Mouse (Mus musculus) kidney, embryonic 15.5 days (tissue): Measurements from ENCODE around the gene Dhrs3. TPM values are rescaled to one million over a fixed set of nuclear protein-coding genes. Genes with fewer than 3 reads are reported as not detected.

Experiments used
- ATAC-seq: fragments of 200-750 bp; cut with Nextera tagmentation; replicated peaks from 2 replicates; pipeline ENCODE4 v1.8.0; 2017; ENCODE audit warnings: moderate TSS enrichment; ENCODE audit not compliant: low FRiP score
- H3K27ac ChIP-seq: fragments of 300-500 bp; sonication (generic); 2 replicates; pipeline ENCODE4 v1.5.1; 2015; ENCODE audit warnings: mild to moderate bottlenecking, inconsistent platforms
- H3K27me3 ChIP-seq: fragments of 300-500 bp; sonication (generic); 2 replicates; pipeline ENCODE4 v1.6.1; 2015; ENCODE audit warnings: inconsistent platforms
- H3K36me3 ChIP-seq: fragments of 300-500 bp; sonication (generic); 2 replicates; pipeline ENCODE4 v1.6.1; 2015; ENCODE audit warnings: inconsistent platforms
- H3K4me1 ChIP-seq: fragments of 300-500 bp; sonication (generic); 2 replicates; pipeline ENCODE4 v1.6.1; 2015; ENCODE audit warnings: inconsistent platforms
- H3K4me2 ChIP-seq: fragments of 300-500 bp; sonication (generic); 2 replicates; pipeline ENCODE4 v1.6.1; 2015; ENCODE audit warnings: moderate library complexity, mild to moderate bottlenecking, inconsistent platforms
- H3K4me3 ChIP-seq: fragments of 300-500 bp; sonication (generic); replicated peaks from 2 replicates; pipeline ENCODE4 v1.5.1; 2015; ENCODE audit warnings: mild to moderate bottlenecking, inconsistent platforms
- H3K9ac ChIP-seq: fragments of 300-500 bp; sonication (generic); 2 replicates; pipeline ENCODE4 v1.6.1; 2015; ENCODE audit warnings: mild to moderate bottlenecking, inconsistent platforms
- H3K9me3 ChIP-seq: fragments of 300-500 bp; sonication (generic); replicated peaks from 2 replicates; pipeline ENCODE4 v1.6.1; 2016; ENCODE audit warnings: inconsistent platforms
- WGBS: fragments of 180-500 bp; shearing (Covaris S2); methylation state at CpG from one replicate; pipeline ENCODE4 v1.1.7; 2015; ENCODE audit warnings: mixed read lengths; 5-methylcytosine and 5-hydroxymethylcytosine counted together
- polyA plus RNA-seq: library from polyadenylated mRNA; unstranded; fragments of >200 nt; fragmentation: Nextera tagmentation; extraction: Ambion mirVana; gene quantifications from 2 replicates; pipeline ENCODE4 v1.2.1, GENCODE M21; 2015

Gene Dhrs3
- polyA plus RNA-seq, 1 experiment from 2014 or later, result 207 TPM

GRCm38 (mm10) chr4:144961232-144961631 is 68.6 kb downstream of the Dhrs3 start:
- H3K36me3 ChIP-seq, result no peaks in the 10 kb centered on the region
- no peak overlapping the region for H3K9ac ChIP-seq
- ATAC-seq, result no peak
- H3K27ac ChIP-seq, result peak overlapping the region; percentile 83
- H3K9me3 ChIP-seq, result no peaks in the 10 kb centered on the region
- peaks cover 11% of the 10 kb centered on the region for H3K4me1 ChIP-seq
- 0 out of 2 replicates have a peak, but pooled peaks cover 2% of the 10 kb centered on the region for H3K27me3 ChIP-seq
- 91% methylated on average over 4 of the region's 4 CpGs for WGBS
- no peak overlapping the region for H3K4me2 ChIP-seq
- no peak overlapping the region for H3K4me3 ChIP-seq

- no peak for ATAC-seq
- Histone ChIP-seq H3K4me1 (peaks cover 11% of the 10 kb centered on the region), H3K4me2 (no peak overlapping the region), H3K9me3 (no peaks in the 10 kb centered on the region), H3K9ac (no peak overlapping the region), H3K36me3 (no peaks in the 10 kb centered on the region), H3K27ac (no peak overlapping the region), H3K4me3 (no peak overlapping the region), H3K27me3 (0 out of 2 replicates have a peak, but pooled peaks cover 2% of the 10 kb centered on the region)
- WGBS, result 88% methylated on average over 3 of the region's 3 CpGs
Measured at GRCm38 (mm10) chr4:144961696-144962095, 69.1 kb downstream of the Dhrs3 start.

- Histone ChIP-seq H3K4me3 (no peak overlapping the region), H3K27me3 (no peaks in the 10 kb centered on the region), H3K27ac (no peak overlapping the region), H3K4me1 (peaks cover 22% of the 10 kb centered on the region), H3K36me3 (peaks cover 7% of the 10 kb centered on the region), H3K9me3 (no peaks in the 10 kb centered on the region), H3K9ac (no peak overlapping the region), H3K4me2 (no peak overlapping the region)
- ATAC-seq, result no peak
- 86% methylated on average over 2 of the region's 2 CpGs for WGBS
Measured at GRCm38 (mm10) chr4:144965255-144965654, 72.6 kb downstream of the Dhrs3 start.

- Histone ChIP-seq H3K4me3 (no peak overlapping the region), H3K36me3 (peaks cover 13% of the 10 kb centered on the region), H3K9me3 (no peaks in the 10 kb centered on the region), H3K27me3 (no peaks in the 10 kb centered on the region), H3K27ac (peak overlapping the region; percentile 24), H3K4me1 (peaks cover 12% of the 10 kb centered on the region), H3K9ac (no peak overlapping the region), H3K4me2 (no peak overlapping the region)
- ATAC-seq, result no peak
- 77% methylated on average over 3 of the region's 3 CpGs for WGBS
Measured at GRCm38 (mm10) chr4:144968371-144968770, 75.7 kb downstream of the Dhrs3 start.

- H3K4me3 ChIP-seq, result no peak overlapping the region
- H3K36me3 ChIP-seq, result peaks cover 14% of the 10 kb centered on the region
- H3K4me1 ChIP-seq, result peaks cover 12% of the 10 kb centered on the region
- H3K9ac ChIP-seq, result no peak overlapping the region
- H3K9me3 ChIP-seq, result no peaks in the 10 kb centered on the region
- no peak overlapping the region for H3K4me2 ChIP-seq
- ATAC-seq, result no peak
- peak overlapping the region; percentile 24 for H3K27ac ChIP-seq
- 48% methylated on average over 6 of the region's 6 CpGs for WGBS
- no peaks in the 10 kb centered on the region for H3K27me3 ChIP-seq
Measured at GRCm38 (mm10) chr4:144969030-144969429, 76.4 kb downstream of the Dhrs3 start.

- Histone ChIP-seq H3K9me3 (no peaks in the 10 kb centered on the region), H3K36me3 (peaks cover 18% of the 10 kb centered on the region), H3K9ac (no peak overlapping the region), H3K27ac (no peak overlapping the region), H3K4me1 (peaks cover 24% of the 10 kb centered on the region), H3K27me3 (no peaks in the 10 kb centered on the region), H3K4me3 (no peak overlapping the region), H3K4me2 (no peak overlapping the region)
- 81% methylated on average over 2 of the region's 2 CpGs for WGBS
- no peak for ATAC-seq
Measured at GRCm38 (mm10) chr4:144971048-144971447, 78.4 kb downstream of the Dhrs3 start.

GRCm38 (mm10) chr4:144972948-144973720 is 80.5 kb downstream of the Dhrs3 start:
- H3K9me3 ChIP-seq, result no peaks in the 10 kb centered on the region
- H3K9ac ChIP-seq, result no peak overlapping the region
- WGBS, result 89% methylated on average over 6 of the region's 6 CpGs
- ATAC-seq, result no peak
- H3K36me3 ChIP-seq, result peaks cover 18% of the 10 kb centered on the region
- H3K27me3 ChIP-seq, result no peaks in the 10 kb centered on the region
- H3K27ac ChIP-seq, result no peak overlapping the region
- H3K4me3 ChIP-seq, result no peak overlapping the region
- H3K4me1 ChIP-seq, result peaks cover 26% of the 10 kb centered on the region
- no peak overlapping the region for H3K4me2 ChIP-seq

GRCm38 (mm10) chr4:144974458-144974857 is 81.8 kb downstream of the Dhrs3 start:
- Histone ChIP-seq H3K9ac (no peak overlapping the region), H3K4me3 (no peak overlapping the region), H3K9me3 (no peaks in the 10 kb centered on the region), H3K27me3 (no peaks in the 10 kb centered on the region), H3K4me2 (no peak overlapping the region), H3K27ac (peak overlapping the region; percentile 18; the same call in 1 of the 2 replicates), H3K4me1 (peaks cover 18% of the 10 kb centered on the region), H3K36me3 (peaks cover 17% of the 10 kb centered on the region)
- 67% methylated on average over 3 of the region's 3 CpGs for WGBS
- no peak for ATAC-seq

GRCm38 (mm10) chr4:144975505-144975904 is 82.9 kb downstream of the Dhrs3 start:
- WGBS, result 24% methylated on average over 2 of the region's 2 CpGs

GRCm38 (mm10) chr4:144977057-144977456 is 84.4 kb downstream of the Dhrs3 start:
- no peak overlapping the region for H3K9ac ChIP-seq
- H3K4me1 ChIP-seq, result peaks cover 34% of the 10 kb centered on the region
- no peak overlapping the region for H3K4me3 ChIP-seq
- H3K9me3 ChIP-seq, result no peaks in the 10 kb centered on the region
- no peaks in the 10 kb centered on the region for H3K27me3 ChIP-seq
- H3K4me2 ChIP-seq, result no peak overlapping the region
- peaks cover 12% of the 10 kb centered on the region; the same call in 1 of the 2 replicates for H3K36me3 ChIP-seq
- ATAC-seq, result no peak
- H3K27ac ChIP-seq, result no peak overlapping the region
- 72% methylated on average over 1 of the region's 1 CpGs for WGBS

More at GRCm38 (mm10) chr4:144975505-144975904, 82.9 kb downstream of the Dhrs3 start:
- ATAC-seq, result peak; percentile 87
- H3K36me3 ChIP-seq, result peaks cover 12% of the 10 kb centered on the region; the same call in 1 of the 2 replicates
- peaks cover 26% of the 10 kb centered on the region for H3K4me1 ChIP-seq
- no peaks in the 10 kb centered on the region for H3K27me3 ChIP-seq
- no peak overlapping the region for H3K4me3 ChIP-seq
- H3K4me2 ChIP-seq, result no peak overlapping the region
- H3K9me3 ChIP-seq, result no peaks in the 10 kb centered on the region
- peak overlapping the region; percentile 79 for H3K27ac ChIP-seq
- H3K9ac ChIP-seq, result no peak overlapping the region
